Mouse (Mus musculus): ENCODE measurements around the gene Prmt1.

Prmt1 gene

DNA sequence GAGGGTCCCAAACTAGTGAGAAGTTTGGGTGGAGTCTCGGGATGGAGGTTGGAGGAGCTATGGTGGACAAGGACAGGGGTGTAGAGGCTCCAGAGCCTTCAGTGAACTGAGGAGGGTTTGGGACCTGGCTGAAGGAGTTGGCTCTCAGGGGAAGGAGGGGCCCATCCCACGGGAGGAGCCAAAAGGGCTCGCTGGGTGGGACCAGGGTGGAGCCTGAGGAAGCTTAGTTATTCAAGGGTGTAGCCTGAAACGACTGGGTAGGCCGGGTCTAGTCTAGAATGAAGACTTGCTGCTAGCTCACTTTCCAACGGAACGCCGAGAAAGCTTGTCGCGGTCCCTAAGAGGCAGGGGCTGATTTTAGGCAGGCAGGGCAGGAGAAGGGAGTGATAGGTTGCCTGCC is 34.4 kb downstream of the Prmt1 start:
- DNase-seq (ENCODE audit: low spot score): peak; percentile 67

DNA sequence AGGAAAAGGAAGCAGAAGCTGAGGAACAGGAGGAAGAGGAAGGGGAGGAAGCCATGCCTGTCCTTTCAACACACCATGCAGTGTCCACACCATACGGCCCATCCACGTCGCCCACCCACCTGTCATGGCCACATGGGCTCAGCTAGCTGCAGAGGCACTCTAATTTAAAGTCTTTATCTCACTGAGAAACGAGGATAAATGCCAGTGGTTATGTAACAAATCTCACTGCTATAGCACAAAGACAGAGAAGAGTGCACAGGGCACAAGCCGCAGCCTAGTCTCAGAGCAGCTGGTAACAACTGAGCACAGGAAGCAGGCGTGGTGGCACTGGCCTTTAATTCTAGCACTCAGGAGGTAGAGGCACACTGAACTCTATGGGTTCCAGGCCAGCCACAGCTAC is 36.4 kb downstream of the Prmt1 start:
- no peak for DNase-seq (ENCODE audit: low spot score)

DNA sequence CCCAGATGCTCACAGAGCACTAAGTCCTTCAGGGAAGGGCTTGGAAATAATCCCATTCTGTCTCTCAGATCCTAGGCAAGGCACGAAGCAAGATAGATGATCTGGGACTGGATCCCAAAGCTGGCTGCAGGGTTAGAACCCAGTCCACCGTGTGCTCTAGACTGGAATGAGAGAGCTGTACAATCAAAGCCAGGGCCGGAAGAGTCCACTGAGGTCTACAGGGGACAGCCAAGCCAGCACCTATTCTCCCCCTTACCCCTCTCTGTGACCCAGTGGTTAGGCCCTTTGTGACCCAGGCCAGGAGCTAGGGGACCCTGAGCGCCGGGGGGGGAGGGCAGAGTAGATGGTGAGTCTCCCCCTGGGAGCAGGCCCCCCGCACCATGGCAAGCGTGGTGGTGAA is 43.5 kb downstream of the Prmt1 start, which contains the start of gene Tsks:
Gene Tsks, plus strand, starts transcription at position 301 of the 400 bp plus-strand sequence.
- DNase-seq (ENCODE audit: low spot score): no peak

DNA sequence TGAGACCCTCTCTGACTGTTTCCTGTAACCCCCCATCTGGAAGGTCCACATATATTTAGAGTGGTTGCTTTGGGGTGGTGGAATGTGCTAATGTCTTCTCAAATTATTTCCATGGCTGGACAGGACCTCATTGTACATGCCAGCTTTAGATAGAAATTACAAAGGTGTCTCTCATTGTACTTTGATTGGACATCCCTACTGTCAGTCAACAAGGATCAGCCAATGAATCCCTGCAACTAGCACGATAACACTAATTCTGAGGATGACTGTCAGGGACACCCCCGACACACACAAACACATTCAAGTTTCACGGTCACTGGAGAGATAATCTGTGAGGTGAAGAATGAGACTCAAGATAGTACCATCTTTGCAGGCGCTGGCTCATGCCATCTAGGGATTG is 47.7 kb downstream of the Prmt1 start:
- no peak for DNase-seq (ENCODE audit: low spot score)

DNA sequence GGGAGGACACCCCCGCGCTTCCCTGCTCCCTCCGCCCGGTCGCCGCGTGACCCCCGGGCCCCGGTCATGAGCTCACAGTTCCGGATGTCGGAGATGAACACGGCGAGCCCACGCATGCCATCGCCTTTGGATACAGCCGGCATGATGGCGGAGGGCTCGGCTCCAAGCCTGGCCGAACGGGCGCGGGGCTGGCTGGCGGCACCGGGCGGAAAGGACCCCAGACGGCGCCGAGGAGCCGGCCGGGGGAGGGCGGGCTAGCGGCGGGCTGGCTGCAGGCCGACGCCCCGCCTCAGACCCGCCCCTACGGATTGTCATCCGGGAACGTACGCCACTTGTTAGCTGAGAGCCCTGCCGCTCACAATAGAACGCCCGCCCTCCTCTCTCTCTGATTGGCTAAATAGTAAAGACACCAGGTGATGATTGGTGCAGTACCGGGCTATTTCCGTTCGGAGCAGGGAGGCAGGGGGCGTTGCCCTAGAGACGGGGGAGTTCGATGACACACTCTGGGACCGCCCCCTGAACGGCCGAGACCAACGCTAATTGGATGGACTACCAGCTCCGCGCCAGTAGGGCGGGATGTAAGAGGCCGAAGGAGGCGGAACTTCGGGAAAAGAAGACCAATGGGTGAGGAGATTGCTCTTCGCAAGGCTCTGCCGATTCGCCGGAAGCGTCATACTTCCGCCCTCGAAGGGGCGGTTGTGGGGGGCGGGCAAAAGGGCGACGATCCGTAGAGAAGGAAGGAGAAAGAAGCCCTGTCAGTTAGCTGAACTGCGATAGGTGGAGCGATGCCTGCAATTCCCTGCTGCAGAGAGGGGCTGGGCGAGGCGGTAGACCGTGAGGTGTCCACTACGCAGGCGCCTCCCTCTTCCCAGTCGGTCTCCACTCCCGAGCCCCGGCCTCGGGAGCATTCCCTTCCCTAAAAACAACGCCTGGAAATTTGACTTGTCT is 56.9 kb downstream of the Prmt1 start, which contains the start of gene Ap2a1:
Gene Ap2a1, minus strand, starts transcription at position 293 of the 948 bp plus-strand sequence.
- peak; percentile 99 for DNase-seq (ENCODE audit: low spot score)

DNA sequence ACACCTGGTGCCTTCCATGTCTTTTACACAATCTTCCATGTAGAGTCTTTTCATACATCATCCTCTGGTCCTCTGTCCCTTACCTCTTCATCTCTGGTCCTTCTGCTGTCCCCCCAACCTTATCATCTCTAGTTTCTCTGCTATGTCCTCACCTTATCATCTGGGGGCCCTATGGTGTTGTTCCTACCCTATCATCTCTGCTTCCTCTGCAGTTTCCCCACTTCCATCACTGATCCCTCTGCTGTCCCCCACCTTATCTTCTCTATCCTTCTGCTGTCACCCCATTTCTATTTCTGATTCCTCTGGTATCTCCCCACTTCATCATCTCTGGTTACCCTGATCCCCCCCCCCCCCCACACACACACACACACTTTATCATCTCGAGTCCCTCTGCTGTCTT is 57.8 kb downstream of the Prmt1 start:
- no peak for DNase-seq (ENCODE audit: low spot score)
